Mouse (Mus musculus): ENCODE data around the gene Pgc. TPM values are rescaled to one million over a fixed set of nuclear protein-coding genes. Genes with fewer than 3 reads are reported as not detected.

The Pgc gene
- polyA plus RNA-seq, 1 experiment, result not detected

- TF ChIP-seq REST (IDR thresholded peaks at IDR 0.05; ENCODE audit: insufficient read depth, insufficient read length) (no peak), POLR2A (IDR thresholded peaks at IDR 0.05; ENCODE audit: insufficient read length, low read depth) (no peak), MYOG (IDR thresholded peaks at IDR 0.05; ENCODE audit: control insufficient read depth in 1 of 3, insufficient read depth in 1 of 3, insufficient read length in 2 of 3, low read depth in 2 of 3) (no peak), SRF (IDR thresholded peaks at IDR 0.05; ENCODE audit: control insufficient read depth, insufficient read length, low read depth) (no peak)
- Histone ChIP-seq H3K4me3 (peak within 1 kb of the TSS; percentile 97), H3K4me2 (ENCODE audit: low read depth) (peak within 1 kb of the TSS; percentile 95), H3K79me2 (ENCODE audit: control insufficient read depth, insufficient read depth) (peaks cover 15% of the 10 kb centered on the region), H3ac (ENCODE audit: control insufficient read depth, insufficient read length) (peak within 1 kb of the TSS; percentile 41), H3K36me3 (ENCODE audit: control insufficient read depth, insufficient read depth) (no peaks in the 10 kb centered on the region), H3K27me3 (ENCODE audit: control insufficient read depth, insufficient read depth, insufficient read length) (no peaks in the 10 kb centered on the region)
Measured at GRCm38 (mm10) chr17:47688344-47688607, 38.4 kb upstream of the Pgc start, which contains the start of gene Tomm6. Tomm6 (minus strand) TSS chr17:47688386.

- H3ac ChIP-seq (ENCODE audit: control insufficient read depth, insufficient read length), result peak within 1 kb of the TSS; percentile 41
- TF ChIP-seq SRF (IDR thresholded peaks at IDR 0.05; ENCODE audit: control insufficient read depth, insufficient read length, low read depth) (peak; percentile 8), MAX (IDR thresholded peaks at IDR 0.05; ENCODE audit: low read depth) (no peak), MYOG (IDR thresholded peaks at IDR 0.05; ENCODE audit: control insufficient read depth in 1 of 3, insufficient read depth in 1 of 3, insufficient read length in 2 of 3, low read depth in 2 of 3) (peak in 1 of 3 experiments; percentile 17), POLR2AphosphoS2 (IDR thresholded peaks at IDR 0.05; ENCODE audit: insufficient read length, low read depth) (no peak), MYOD1 (IDR thresholded peaks at IDR 0.05; ENCODE audit: control insufficient read depth in 1 of 3, insufficient read length in 2 of 3, low read depth in 2 of 3) (peak in 1 of 3 experiments; percentile 18), POLR2A (IDR thresholded peaks at IDR 0.05; ENCODE audit: insufficient read length, low read depth) (peak; percentile 52)
- H3K4me2 ChIP-seq (ENCODE audit: low read depth), result peak within 1 kb of the TSS; percentile 85
- H3K4me3 ChIP-seq, result peak within 1 kb of the TSS; percentile 97
- H3K79me2 ChIP-seq (ENCODE audit: control insufficient read depth, insufficient read depth), result peaks cover 15% of the 10 kb centered on the region
- H3K27me3 ChIP-seq (ENCODE audit: control insufficient read depth, insufficient read depth, insufficient read length), result no peaks in the 10 kb centered on the region
- H3K36me3 ChIP-seq (ENCODE audit: control insufficient read depth, insufficient read depth), result no peaks in the 10 kb centered on the region
Measured at GRCm38 (mm10) chr17:47688608-47689575, 37.8 kb upstream of the Pgc start, which contains the start of gene Frs3. Frs3 (plus strand) TSS chr17:47689030.

GRCm38 (mm10) chr17:47689894-47690293 is 36.7 kb upstream of the Pgc start:
- peaks cover 15% of the 10 kb centered on the region for H3K79me2 ChIP-seq (ENCODE audit: control insufficient read depth, insufficient read depth)
- no peaks in the 10 kb centered on the region for H3K36me3 ChIP-seq (ENCODE audit: control insufficient read depth, insufficient read depth)
- peak overlapping the region; percentile 97 for H3K4me3 ChIP-seq
- H3ac ChIP-seq (ENCODE audit: control insufficient read depth, insufficient read length), result no peak overlapping the region
- TF ChIP-seq SRF (IDR thresholded peaks at IDR 0.05; ENCODE audit: control insufficient read depth, insufficient read length, low read depth) (no peak), CEBPB (IDR thresholded peaks at IDR 0.05; ENCODE audit: insufficient read depth, poor library complexity, severe bottlenecking) (no peak), POLR2A (IDR thresholded peaks at IDR 0.05; ENCODE audit: insufficient read length, low read depth) (no peak), POLR2AphosphoS2 (IDR thresholded peaks at IDR 0.05; ENCODE audit: insufficient read length, low read depth) (no peak), MAX (IDR thresholded peaks at IDR 0.05; ENCODE audit: low read depth) (no peak), TCF3 (IDR thresholded peaks at IDR 0.05; ENCODE audit: insufficient read length, low read depth) (no peak), MYOD1 (IDR thresholded peaks at IDR 0.05; ENCODE audit: control insufficient read depth in 1 of 3, insufficient read length in 2 of 3, low read depth in 2 of 3) (no peak), REST (IDR thresholded peaks at IDR 0.05; ENCODE audit: insufficient read depth, insufficient read length) (no peak), USF1 (IDR thresholded peaks at IDR 0.05; ENCODE audit: low read depth) (no peak), E2F4 (IDR thresholded peaks at IDR 0.05; ENCODE audit: insufficient read depth) (no peak), TCF12 (IDR thresholded peaks at IDR 0.05; ENCODE audit: insufficient read depth, poor library complexity, severe bottlenecking) (no peak), MYOG (IDR thresholded peaks at IDR 0.05; ENCODE audit: control insufficient read depth in 1 of 3, insufficient read depth in 1 of 3, insufficient read length in 2 of 3, low read depth in 2 of 3) (no peak)
- no peaks in the 10 kb centered on the region for H3K27me3 ChIP-seq (ENCODE audit: control insufficient read depth, insufficient read depth, insufficient read length)
- H3K4me2 ChIP-seq (ENCODE audit: low read depth), result peak overlapping the region; percentile 85

GRCm38 (mm10) chr17:47691650-47692049 is 35.0 kb upstream of the Pgc start:
- H3K79me2 ChIP-seq (ENCODE audit: control insufficient read depth, insufficient read depth), result peaks cover 12% of the 10 kb centered on the region
- TF ChIP-seq E2F4 (IDR thresholded peaks at IDR 0.05; ENCODE audit: insufficient read depth), result no peak
- no peak for TF ChIP-seq POLR2A (IDR thresholded peaks at IDR 0.05; ENCODE audit: insufficient read length, low read depth)

GRCm38 (mm10) chr17:47693671-47694441 is 32.8 kb upstream of the Pgc start:
- TF ChIP-seq MYOG (IDR thresholded peaks at IDR 0.05; ENCODE audit: control insufficient read depth in 1 of 3, insufficient read depth in 1 of 3, insufficient read length in 2 of 3, low read depth in 2 of 3) (no peak), E2F4 (IDR thresholded peaks at IDR 0.05; ENCODE audit: insufficient read depth) (no peak), POLR2AphosphoS2 (IDR thresholded peaks at IDR 0.05; ENCODE audit: insufficient read length, low read depth) (no peak), USF1 (IDR thresholded peaks at IDR 0.05; ENCODE audit: low read depth) (no peak), REST (IDR thresholded peaks at IDR 0.05; ENCODE audit: insufficient read depth, insufficient read length) (no peak), SRF (IDR thresholded peaks at IDR 0.05; ENCODE audit: control insufficient read depth, insufficient read length, low read depth) (no peak), MYOD1 (IDR thresholded peaks at IDR 0.05; ENCODE audit: control insufficient read depth in 1 of 3, insufficient read length in 2 of 3, low read depth in 2 of 3) (no peak), CEBPB (IDR thresholded peaks at IDR 0.05; ENCODE audit: insufficient read depth, poor library complexity, severe bottlenecking) (no peak), TCF12 (IDR thresholded peaks at IDR 0.05; ENCODE audit: insufficient read depth, poor library complexity, severe bottlenecking) (no peak), MAX (IDR thresholded peaks at IDR 0.05; ENCODE audit: low read depth) (no peak)
- Histone ChIP-seq H3K4me3 (peak overlapping the region; percentile 34), H3K4me2 (ENCODE audit: low read depth) (peak overlapping the region; percentile 93), H3ac (ENCODE audit: control insufficient read depth, insufficient read length) (peak overlapping the region; percentile 45), H3K27me3 (ENCODE audit: control insufficient read depth, insufficient read depth, insufficient read length) (no peaks in the 10 kb centered on the region), H3K79me2 (ENCODE audit: control insufficient read depth, insufficient read depth) (no peaks in the 10 kb centered on the region), H3K36me3 (ENCODE audit: control insufficient read depth, insufficient read depth) (no peaks in the 10 kb centered on the region)

More at GRCm38 (mm10) chr17:47691650-47692049, 35.0 kb upstream of the Pgc start:
- Histone ChIP-seq H3K36me3 (ENCODE audit: control insufficient read depth, insufficient read depth) (no peaks in the 10 kb centered on the region), H3K27me3 (ENCODE audit: control insufficient read depth, insufficient read depth, insufficient read length) (no peaks in the 10 kb centered on the region), H3ac (ENCODE audit: control insufficient read depth, insufficient read length) (no peak overlapping the region), H3K4me3 (no peak overlapping the region), H3K4me2 (ENCODE audit: low read depth) (no peak overlapping the region)
